Mouse (Mus musculus): ENCODE measurements around the gene Ifitm10. TPM values are rescaled to one million over a fixed set of nuclear protein-coding genes. Genes with fewer than 3 reads are reported as not detected.
"Not testable (repeated sequence)": the region's sequence is repeated elsewhere in the genome, so short reads cannot be mapped to it uniquely, and the experiment has no call there.

Ifitm10 gene
- polyA plus RNA-seq, 1 experiment: 14.7 TPM

DNA sequence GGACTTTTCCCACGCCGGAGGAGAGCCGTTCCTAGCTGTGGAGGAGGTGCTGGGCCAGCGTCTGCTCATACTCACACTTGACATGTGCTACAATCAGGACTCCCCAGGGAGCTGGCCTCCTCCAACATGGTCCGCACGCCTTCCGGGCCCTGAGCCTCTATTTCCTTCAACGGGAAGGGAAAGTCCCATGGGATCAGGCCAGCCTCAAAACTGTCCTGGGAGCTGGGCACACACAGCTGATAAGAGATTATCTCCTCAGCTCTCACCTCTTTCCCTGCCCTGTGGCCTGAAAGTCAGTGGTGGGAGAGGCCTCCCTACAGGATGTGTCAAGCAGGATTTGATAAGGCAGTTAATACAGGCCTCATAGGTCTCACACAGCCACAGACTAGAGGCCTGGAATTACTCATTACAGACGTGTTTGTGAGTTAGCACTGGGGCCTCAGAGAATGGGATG lies 43.3 kb downstream of the Ifitm10 start:
- H3K36me3 ChIP-seq (ENCODE audit: control insufficient read depth, insufficient read depth, low read length): no peaks in the 10 kb centered on the region

DNA sequence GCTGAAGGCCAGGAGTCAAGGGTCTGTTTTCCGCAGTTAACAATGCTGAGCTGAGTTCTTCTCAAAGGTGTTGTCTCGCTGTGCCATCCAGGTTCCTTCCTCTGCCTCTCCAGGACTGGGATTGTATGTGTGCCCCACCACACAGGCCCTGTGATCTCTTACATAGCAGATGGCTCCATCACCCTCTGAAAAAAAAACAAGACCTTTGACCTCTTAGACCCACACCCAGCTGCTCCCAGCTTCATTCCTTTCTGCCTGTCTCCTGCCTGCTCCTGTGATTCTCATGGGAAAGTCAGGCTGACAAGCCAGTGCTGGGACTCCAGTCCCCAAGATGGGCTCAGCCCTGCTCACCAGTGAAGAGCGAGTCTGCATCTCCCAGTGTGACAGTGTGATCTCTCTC lies 45.0 kb downstream of the Ifitm10 start:
- no peak for DNase-seq (ENCODE audit: low read depth in 1 of 2, low spot score in 2 of 2)
- no peaks in the 10 kb centered on the region for H3K4me1 ChIP-seq (ENCODE audit: control insufficient read depth, insufficient read depth, insufficient read length)
- TF ChIP-seq CTCF (IDR thresholded peaks at IDR 0.05; ENCODE audit: extremely low read depth, insufficient read depth, insufficient read length, insufficient replicate concordance) (no peak), POLR2A (IDR thresholded peaks at IDR 0.05; ENCODE audit: low read depth, low read length) (no peak)
- 78% methylated on average over 3 of the region's 3 CpGs for WGBS
- H3K4me3 ChIP-seq (ENCODE audit: extremely low read depth, insufficient read depth, insufficient read length): no peak overlapping the region
- no peak overlapping the region for H3K27ac ChIP-seq (ENCODE audit: insufficient read depth, low read length)
- no peaks in the 10 kb centered on the region for H3K36me3 ChIP-seq (ENCODE audit: control insufficient read depth, insufficient read depth, low read length)
- no peaks in the 10 kb centered on the region for H3K27me3 ChIP-seq (ENCODE audit: control insufficient read depth, insufficient read depth, low read length)

More for the DNA sequence above, 43.3 kb downstream of the Ifitm10 start:
- Histone ChIP-seq H3K27me3 (ENCODE audit: control insufficient read depth, insufficient read depth, low read length) (no peaks in the 10 kb centered on the region), H3K4me3 (ENCODE audit: extremely low read depth, insufficient read depth, insufficient read length) (no peak overlapping the region), H3K4me1 (ENCODE audit: control insufficient read depth, insufficient read depth, insufficient read length) (no peaks in the 10 kb centered on the region), H3K27ac (ENCODE audit: insufficient read depth, low read length) (no peak overlapping the region)
- WGBS: 82% methylated on average over 9 of the region's 9 CpGs
- DNase-seq (ENCODE audit: low read depth in 1 of 2, low spot score in 2 of 2): no peak
- no peak for TF ChIP-seq CTCF (IDR thresholded peaks at IDR 0.05; ENCODE audit: extremely low read depth, insufficient read depth, insufficient read length, insufficient replicate concordance)
- no peak for TF ChIP-seq POLR2A (IDR thresholded peaks at IDR 0.05; ENCODE audit: low read depth, low read length)

DNA sequence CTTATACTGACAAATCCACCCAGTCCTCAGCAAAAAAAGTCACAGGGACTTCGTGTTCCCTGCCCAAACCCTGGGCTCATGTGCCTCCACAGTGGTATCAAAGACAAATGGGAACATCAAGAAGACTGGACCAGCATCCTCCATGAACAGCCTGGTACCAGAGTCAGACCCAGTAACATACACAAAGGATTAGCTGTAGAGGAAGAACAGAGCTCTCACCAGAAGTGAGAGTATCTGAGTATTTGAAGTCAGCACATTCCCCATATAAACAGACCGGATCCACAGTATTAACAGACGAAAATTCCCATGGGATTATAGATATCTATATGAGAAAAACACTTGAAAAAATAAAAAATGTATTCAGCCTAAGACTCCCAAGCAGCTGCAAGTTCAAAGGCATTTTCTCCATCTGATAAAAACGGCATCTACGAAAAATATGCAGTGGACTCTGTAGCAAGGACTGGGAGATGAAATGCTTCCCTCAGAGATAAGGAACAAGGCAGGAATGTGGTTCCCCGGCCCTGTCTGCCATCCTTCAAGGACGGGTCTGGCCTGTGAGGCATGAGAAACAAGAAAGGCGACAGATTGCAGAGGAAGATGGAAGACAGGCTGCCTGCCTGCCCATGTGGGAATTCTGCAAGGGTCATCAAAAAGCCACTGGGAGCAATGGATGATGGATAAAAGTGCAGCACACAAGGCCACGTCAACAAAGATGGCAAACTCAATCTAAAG lies 46.7 kb downstream of the Ifitm10 start:
- no peaks in the 10 kb centered on the region for H3K4me1 ChIP-seq (ENCODE audit: control insufficient read depth, insufficient read depth, insufficient read length)
- TF ChIP-seq CTCF (IDR thresholded peaks at IDR 0.05; ENCODE audit: extremely low read depth, insufficient read depth, insufficient read length, insufficient replicate concordance) (no peak), POLR2A (IDR thresholded peaks at IDR 0.05; ENCODE audit: low read depth, low read length) (no peak)
- no peak for DNase-seq (ENCODE audit: low read depth in 1 of 2, low spot score in 2 of 2)
- H3K27me3 ChIP-seq (ENCODE audit: control insufficient read depth, insufficient read depth, low read length): no peaks in the 10 kb centered on the region
- no peak overlapping the region for H3K27ac ChIP-seq (ENCODE audit: insufficient read depth, low read length)
- no peak overlapping the region for H3K4me3 ChIP-seq (ENCODE audit: extremely low read depth, insufficient read depth, insufficient read length)
- H3K36me3 ChIP-seq (ENCODE audit: control insufficient read depth, insufficient read depth, low read length): no peaks in the 10 kb centered on the region
- WGBS: 77% methylated on average over 9 of the region's 9 CpGs

DNA sequence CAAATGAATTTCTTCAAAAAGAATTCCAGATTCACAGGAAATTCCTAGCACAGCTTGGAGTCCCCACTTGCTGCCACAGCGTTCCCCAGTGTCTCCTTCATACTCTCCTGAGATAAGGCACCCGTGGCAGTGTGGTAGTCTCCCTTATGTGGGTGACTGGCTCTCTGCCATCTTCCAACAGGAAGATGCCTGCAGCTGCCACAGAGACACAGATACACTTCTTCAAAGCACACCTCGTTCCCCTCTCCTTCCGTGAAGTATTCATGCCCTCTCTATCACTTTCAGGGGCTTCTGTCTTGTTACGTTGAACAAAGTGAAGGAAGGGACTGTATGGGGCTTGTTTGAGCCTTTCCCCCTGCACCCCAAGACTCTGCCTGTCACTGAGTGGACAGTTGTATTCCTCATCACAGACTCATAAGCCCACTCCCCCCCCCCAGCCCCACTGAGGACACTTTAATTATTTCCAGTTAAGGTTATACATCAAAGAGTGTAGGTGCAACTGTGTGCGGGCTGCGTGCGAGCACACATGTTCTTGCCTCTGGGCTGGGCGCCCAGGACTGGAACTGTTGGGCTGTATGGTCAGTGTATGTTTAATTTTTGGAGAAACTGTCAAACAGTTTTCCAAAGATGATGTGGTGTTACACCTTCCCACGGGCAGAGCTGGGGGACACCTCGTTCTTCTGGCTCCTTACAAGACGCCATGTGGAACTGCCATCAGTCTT lies 50.0 kb downstream of the Ifitm10 start:
- H3K36me3 ChIP-seq (ENCODE audit: control insufficient read depth, insufficient read depth, low read length): no peaks in the 10 kb centered on the region
- WGBS: 65% methylated on average over 12 of the region's 12 CpGs
- TF ChIP-seq POLR2A (IDR thresholded peaks at IDR 0.05; ENCODE audit: low read depth, low read length) (no peak), CTCF (IDR thresholded peaks at IDR 0.05; ENCODE audit: extremely low read depth, insufficient read depth, insufficient read length, insufficient replicate concordance) (no peak)
- no peaks in the 10 kb centered on the region for H3K27me3 ChIP-seq (ENCODE audit: control insufficient read depth, insufficient read depth, low read length)
- no peaks in the 10 kb centered on the region for H3K4me1 ChIP-seq (ENCODE audit: control insufficient read depth, insufficient read depth, insufficient read length)
- DNase-seq (ENCODE audit: low read depth in 1 of 2, low spot score in 2 of 2): no peak
- H3K27ac ChIP-seq (ENCODE audit: insufficient read depth, low read length): no peak overlapping the region
- H3K4me3 ChIP-seq (ENCODE audit: extremely low read depth, insufficient read depth, insufficient read length): no peak overlapping the region

DNA sequence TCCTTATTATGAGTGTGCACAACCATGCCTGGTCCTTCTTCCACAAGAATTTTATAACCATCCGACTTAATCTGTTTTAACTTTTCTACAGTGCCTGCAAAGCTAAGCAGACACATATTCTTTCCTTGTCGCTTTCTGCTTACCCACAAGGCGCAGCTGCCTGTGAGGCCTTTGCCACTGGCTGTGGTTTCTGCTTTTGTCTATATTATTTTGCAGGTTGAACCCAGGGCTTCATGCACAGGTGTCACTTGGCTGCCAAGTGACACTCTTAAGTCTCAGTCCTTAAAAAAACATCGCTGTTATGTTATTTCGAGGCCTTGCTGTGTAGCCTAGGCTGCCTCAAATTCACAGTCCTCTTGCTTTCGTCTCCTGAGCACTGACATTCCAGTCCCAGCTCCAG lies 50.9 kb downstream of the Ifitm10 start:
- Histone ChIP-seq H3K4me3 (ENCODE audit: extremely low read depth, insufficient read depth, insufficient read length) (no peak overlapping the region), H3K27ac (ENCODE audit: insufficient read depth, low read length) (no peak overlapping the region), H3K36me3 (ENCODE audit: control insufficient read depth, insufficient read depth, low read length) (no peaks in the 10 kb centered on the region), H3K4me1 (ENCODE audit: control insufficient read depth, insufficient read depth, insufficient read length) (no peaks in the 10 kb centered on the region), H3K27me3 (ENCODE audit: control insufficient read depth, insufficient read depth, low read length) (no peaks in the 10 kb centered on the region)
- no peak for TF ChIP-seq POLR2A (IDR thresholded peaks at IDR 0.05; ENCODE audit: low read depth, low read length)
- TF ChIP-seq CTCF (IDR thresholded peaks at IDR 0.05; ENCODE audit: extremely low read depth, insufficient read depth, insufficient read length, insufficient replicate concordance): no peak
- no peak for DNase-seq (ENCODE audit: low read depth in 1 of 2, low spot score in 2 of 2)
- WGBS: 76% methylated on average over 6 of the region's 6 CpGs

DNA sequence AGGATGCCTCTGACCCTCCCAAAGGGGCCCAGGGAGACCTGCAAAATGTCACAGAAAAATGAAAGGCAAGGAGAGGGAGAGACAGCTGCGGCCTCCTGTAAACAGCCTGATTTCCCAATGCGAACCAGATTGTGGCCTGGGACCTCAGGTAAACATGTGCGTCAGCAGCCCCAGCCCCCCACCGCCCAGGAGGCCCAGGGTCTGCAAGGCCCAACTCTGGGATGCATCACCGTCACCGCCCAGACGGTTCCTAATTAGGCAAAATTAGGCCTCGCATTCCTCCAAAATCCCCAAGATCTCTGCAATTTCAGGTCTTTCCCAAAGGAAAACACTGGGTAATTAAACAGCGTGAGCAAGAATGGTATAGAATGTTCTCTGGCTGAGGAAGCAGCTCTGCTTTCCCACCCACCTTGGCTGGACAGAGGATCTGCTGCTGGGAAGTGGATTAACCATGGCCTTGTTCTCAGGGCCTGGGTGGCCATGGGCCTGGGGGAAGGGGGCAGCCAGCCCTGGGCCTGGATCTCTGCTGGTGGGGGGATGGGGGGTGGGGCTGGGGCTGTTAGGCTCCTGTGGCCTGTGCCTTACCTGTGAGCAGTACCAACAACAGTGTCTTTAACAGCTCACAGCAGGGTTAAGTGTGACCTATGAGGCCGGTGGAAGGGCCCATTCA lies 51.8 kb downstream of the Ifitm10 start:
- not testable (repeated sequence) for H3K4me3 ChIP-seq (ENCODE audit: extremely low read depth, insufficient read depth, insufficient read length); DNase-seq (ENCODE audit: low read depth in 1 of 2, low spot score in 2 of 2); H3K27me3 ChIP-seq (ENCODE audit: control insufficient read depth, insufficient read depth, low read length); H3K36me3 ChIP-seq (ENCODE audit: control insufficient read depth, insufficient read depth, low read length); H3K27ac ChIP-seq (ENCODE audit: insufficient read depth, low read length); H3K4me1 ChIP-seq (ENCODE audit: control insufficient read depth, insufficient read depth, insufficient read length)
- WGBS: 98% methylated on average over 5 of the region's 10 CpGs

All from spleen, adult 2 months (tissue).